Mouse (Mus musculus) liver, embryonic 12.5 days (tissue): ENCODE results near the gene Wdfy3. TPM values are rescaled to one million over a fixed set of nuclear protein-coding genes. Genes with fewer than 3 reads are reported as not detected.

Experiments
- ATAC-seq: fragments of 200-750 bp; cut with Nextera tagmentation; 2 replicates; pipeline ENCODE4 v1.8.0; 2017; ENCODE audit warnings: moderate number of reproducible peaks, mild to moderate bottlenecking, moderate library complexity
- H3K27ac ChIP-seq: fragments of 300-500 bp; sonication (generic); 2 replicates; pipeline ENCODE4 v1.5.1; 2016; ENCODE audit warnings: mild to moderate bottlenecking
- H3K27me3 ChIP-seq: fragments of 300-500 bp; sonication (generic); replicated peaks from 2 replicates; pipeline ENCODE4 v1.6.1; 2016; ENCODE audit warnings: mild to moderate bottlenecking, moderate library complexity
- H3K36me3 ChIP-seq: fragments of 300-500 bp; sonication (generic); 2 replicates; pipeline ENCODE4 v1.6.1; 2016; ENCODE audit warnings: mild to moderate bottlenecking, moderate library complexity
- H3K4me1 ChIP-seq: fragments of 300-500 bp; sonication (generic); 2 replicates; pipeline ENCODE4 v1.6.1; 2016
- H3K4me2 ChIP-seq: fragments of 300-500 bp; sonication (generic); 2 replicates; pipeline ENCODE4 v1.6.1; 2016; ENCODE audit warnings: mild to moderate bottlenecking, moderate library complexity
- H3K4me3 ChIP-seq: fragments of 300-500 bp; sonication (generic); 2 replicates; pipeline ENCODE4 v1.5.1; 2016; ENCODE audit warnings: mild to moderate bottlenecking, moderate library complexity
- H3K9ac ChIP-seq: fragments of 300-500 bp; sonication (generic); 2 replicates; pipeline ENCODE4 v1.6.1; 2016; ENCODE audit warnings: mild to moderate bottlenecking, moderate library complexity
- H3K9me3 ChIP-seq: fragments of 300-500 bp; sonication (generic); replicated peaks from 2 replicates; pipeline ENCODE4 v1.6.1; 2016; ENCODE audit warnings: mild to moderate bottlenecking, moderate library complexity
- WGBS: fragments of 180-500 bp; shearing (Covaris S2); methylation state at CpG from one replicate; pipeline ENCODE4 v1.1.7; 2016; ENCODE audit not compliant: insufficient replicate concordance; 5-methylcytosine and 5-hydroxymethylcytosine counted together
- polyA plus RNA-seq: library from polyadenylated mRNA; unstranded; fragments of >200 nt; fragmentation: Nextera tagmentation; extraction: Ambion mirVana; gene quantifications from 2 replicates; pipeline ENCODE4 v1.2.1, GENCODE M21; 2016

Wdfy3 gene
- polyA plus RNA-seq, 1 experiment from 2014 or later: 7.4 TPM

DNA sequence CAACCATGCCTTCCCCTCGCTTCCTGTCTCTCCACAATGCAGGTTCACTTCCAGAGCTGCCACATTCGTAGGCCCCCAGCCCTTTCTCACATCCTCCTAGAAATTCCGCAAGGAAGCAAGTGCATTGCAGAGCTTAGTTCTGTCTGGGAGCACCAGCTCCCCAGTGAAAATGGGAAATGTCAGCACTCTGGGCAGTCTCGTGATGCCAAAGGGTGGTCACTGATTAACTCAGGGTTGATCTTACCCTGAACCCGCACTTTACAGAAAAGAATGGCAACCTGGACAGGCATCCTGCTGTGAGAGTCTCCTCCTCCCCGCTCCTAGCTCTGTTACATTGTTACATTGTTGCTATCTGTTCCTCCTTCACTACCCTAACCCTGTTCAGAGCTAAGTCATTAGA, 16.8 kb downstream of the Wdfy3 start:
- H3K4me2 ChIP-seq: peak overlapping the region; percentile 38
- peaks cover 72% of the 10 kb centered on the region for H3K4me1 ChIP-seq
- H3K36me3 ChIP-seq: peaks cover 6% of the 10 kb centered on the region; the same call in 1 of the 2 replicates
- H3K9me3 ChIP-seq: no peaks in the 10 kb centered on the region
- H3K27ac ChIP-seq: peak overlapping the region; percentile 49; the same call in 1 of the 2 replicates
- WGBS: 76% methylated on average over 6 of the region's 6 CpGs
- no peak overlapping the region for H3K4me3 ChIP-seq
- H3K9ac ChIP-seq: no peak overlapping the region
- ATAC-seq: 0 out of 2 replicates have a peak, but pooled peaks have one; percentile 35
- H3K27me3 ChIP-seq: no peaks in the 10 kb centered on the region

GRCm38 (mm10) chr5:102052465-102052864, 17.3 kb downstream of the Wdfy3 start:
- Histone ChIP-seq H3K9me3 (no peaks in the 10 kb centered on the region), H3K4me2 (peak overlapping the region; percentile 38), H3K9ac (no peak overlapping the region), H3K36me3 (peaks cover 6% of the 10 kb centered on the region; the same call in 1 of the 2 replicates), H3K27me3 (no peaks in the 10 kb centered on the region), H3K4me3 (no peak overlapping the region), H3K4me1 (peaks cover 74% of the 10 kb centered on the region), H3K27ac (peak overlapping the region; percentile 49; the same call in 1 of the 2 replicates)
- WGBS: 69% methylated on average over 4 of the region's 4 CpGs
- ATAC-seq: no peak

DNA sequence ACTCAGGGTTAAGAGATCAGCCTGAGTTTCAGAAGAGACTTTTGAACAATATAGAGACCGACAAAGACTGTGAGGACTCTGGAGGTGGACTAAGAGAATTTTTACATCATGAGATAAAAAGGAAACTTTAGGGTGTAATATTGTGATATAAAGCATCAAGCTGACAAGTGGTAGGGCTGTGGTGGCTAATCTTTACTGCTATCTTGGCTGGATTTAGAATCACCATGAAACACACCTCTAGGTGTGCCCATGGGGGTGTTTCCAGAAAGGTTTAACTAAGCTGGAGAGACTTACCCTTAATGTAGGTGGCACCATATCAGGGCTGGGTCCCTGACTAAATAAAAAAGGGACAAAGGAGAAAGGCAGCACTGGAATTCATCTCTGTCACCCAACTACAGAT, 19.0 kb downstream of the Wdfy3 start:
- Histone ChIP-seq H3K4me2 (no peak overlapping the region), H3K9ac (no peak overlapping the region), H3K9me3 (no peaks in the 10 kb centered on the region), H3K27me3 (no peaks in the 10 kb centered on the region), H3K36me3 (peaks cover 6% of the 10 kb centered on the region; the same call in 1 of the 2 replicates), H3K4me3 (no peak overlapping the region), H3K4me1 (peaks cover 85% of the 10 kb centered on the region), H3K27ac (no peak overlapping the region; the same call in 1 of the 2 replicates)
- 67% methylated on average over 1 of the region's 1 CpGs for WGBS
- no peak for ATAC-seq

DNA sequence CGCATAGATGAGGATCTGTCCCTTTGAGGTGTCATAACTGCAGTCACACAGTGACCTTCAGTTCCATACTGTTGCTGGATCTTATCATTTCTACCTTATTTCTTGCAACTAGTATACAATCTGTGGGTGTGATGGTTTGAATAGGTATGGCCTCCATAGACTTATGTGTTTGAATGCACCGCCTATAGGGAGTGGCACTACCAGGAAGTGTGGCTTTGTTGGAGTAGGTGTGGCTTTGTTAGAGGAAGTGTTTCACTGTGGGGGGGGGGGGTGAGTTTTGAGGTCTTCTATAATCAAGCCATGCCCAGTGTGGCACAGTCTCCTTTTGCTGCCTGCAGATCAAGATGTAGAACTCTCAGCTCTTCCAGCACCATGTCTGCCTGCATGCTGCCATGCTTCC, 21.3 kb downstream of the Wdfy3 start:
- no peak overlapping the region for H3K9ac ChIP-seq

DNA sequence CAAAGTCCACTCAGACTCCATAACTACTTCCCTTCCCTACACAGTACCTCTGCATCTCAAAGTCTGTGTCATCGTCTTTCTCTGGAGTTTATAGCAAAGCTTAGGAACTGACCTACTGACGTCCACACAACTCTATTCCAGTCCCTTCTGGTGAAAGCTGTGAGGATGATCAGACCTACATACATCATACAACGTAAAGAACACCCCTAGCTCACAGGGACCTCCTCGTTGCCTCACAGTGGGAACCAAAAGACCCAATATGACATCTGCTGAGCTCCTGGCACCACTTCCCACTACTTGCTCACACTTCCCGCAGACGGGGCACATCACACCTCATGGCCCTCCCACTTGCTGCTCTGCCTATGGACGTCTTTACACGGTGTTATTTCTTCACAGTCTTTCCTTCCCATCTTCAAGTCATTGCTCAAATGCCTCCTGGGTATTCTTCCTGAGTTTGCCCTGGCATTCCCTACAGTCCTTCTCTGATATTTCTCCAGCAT, 23.1 kb downstream of the Wdfy3 start:
- Histone ChIP-seq H3K9me3 (peaks cover 5% of the 10 kb centered on the region; the same call in 1 of the 2 replicates), H3K4me2 (peak overlapping the region; percentile 63), H3K27me3 (no peaks in the 10 kb centered on the region), H3K27ac (peak overlapping the region; percentile 90), H3K9ac (no peak overlapping the region), H3K4me1 (peaks cover 69% of the 10 kb centered on the region), H3K4me3 (no peak overlapping the region), H3K36me3 (peaks cover 17% of the 10 kb centered on the region)
- no peak for ATAC-seq
- WGBS: 43% methylated on average over 8 of the region's 8 CpGs

More for the DNA sequence above, 21.3 kb downstream of the Wdfy3 start:
- H3K4me1 ChIP-seq: peaks cover 86% of the 10 kb centered on the region
- no peak overlapping the region for H3K4me3 ChIP-seq
- H3K4me2 ChIP-seq: no peak overlapping the region
- WGBS: 87% methylated on average over 2 of the region's 2 CpGs
- ATAC-seq: no peak
- H3K36me3 ChIP-seq: peaks cover 11% of the 10 kb centered on the region
- no peaks in the 10 kb centered on the region for H3K27me3 ChIP-seq
- H3K27ac ChIP-seq: no peak overlapping the region
- H3K9me3 ChIP-seq: 0 out of 2 replicates have a peak, but pooled peaks cover 2% of the 10 kb centered on the region

- H3K9ac ChIP-seq: peak overlapping the region; percentile 55
- WGBS: 47% methylated on average over 13 of the region's 13 CpGs
Observed at GRCm38 (mm10) chr5:102045636-102046616, 23.8 kb downstream of the Wdfy3 start.

DNA sequence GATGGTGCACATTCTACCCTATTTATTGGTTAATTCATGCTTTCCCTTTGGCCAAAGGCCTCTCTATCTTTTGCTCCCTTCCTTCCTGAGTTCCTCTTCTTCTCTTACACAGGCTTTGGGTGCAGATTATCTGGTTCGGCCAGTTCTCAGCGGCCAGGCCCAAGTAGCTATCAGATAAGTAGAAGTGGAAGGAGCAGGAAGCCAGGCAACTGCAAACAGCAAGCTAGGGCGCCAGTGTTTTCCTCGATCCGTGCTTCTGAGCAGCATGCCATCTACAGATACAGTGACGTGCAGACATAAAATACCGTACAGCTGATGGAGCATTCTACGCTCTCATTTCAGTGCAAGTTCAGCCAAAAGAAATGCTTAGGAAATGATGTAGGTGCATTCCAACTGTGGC, 24.5 kb downstream of the Wdfy3 start:
- Histone ChIP-seq H3K9me3 (peaks cover 5% of the 10 kb centered on the region; the same call in 1 of the 2 replicates), H3K27ac (peak overlapping the region; percentile 90), H3K27me3 (no peaks in the 10 kb centered on the region), H3K9ac (peak overlapping the region; percentile 55; the same call in 1 of the 2 replicates), H3K36me3 (peaks cover 32% of the 10 kb centered on the region), H3K4me1 (peaks cover 54% of the 10 kb centered on the region), H3K4me3 (peak overlapping the region; percentile 23), H3K4me2 (peak overlapping the region; percentile 63)
- ATAC-seq: peak; percentile 93
- 12% methylated on average over 8 of the region's 8 CpGs for WGBS

More at GRCm38 (mm10) chr5:102045636-102046616, 23.8 kb downstream of the Wdfy3 start:
- Histone ChIP-seq H3K4me1 (peaks cover 61% of the 10 kb centered on the region), H3K36me3 (peaks cover 24% of the 10 kb centered on the region), H3K4me3 (peak overlapping the region; percentile 23), H3K4me2 (peak overlapping the region; percentile 63), H3K27me3 (no peaks in the 10 kb centered on the region), H3K9me3 (peaks cover 5% of the 10 kb centered on the region; the same call in 1 of the 2 replicates), H3K27ac (peak overlapping the region; percentile 90)
- peak; percentile 78 for ATAC-seq

DNA sequence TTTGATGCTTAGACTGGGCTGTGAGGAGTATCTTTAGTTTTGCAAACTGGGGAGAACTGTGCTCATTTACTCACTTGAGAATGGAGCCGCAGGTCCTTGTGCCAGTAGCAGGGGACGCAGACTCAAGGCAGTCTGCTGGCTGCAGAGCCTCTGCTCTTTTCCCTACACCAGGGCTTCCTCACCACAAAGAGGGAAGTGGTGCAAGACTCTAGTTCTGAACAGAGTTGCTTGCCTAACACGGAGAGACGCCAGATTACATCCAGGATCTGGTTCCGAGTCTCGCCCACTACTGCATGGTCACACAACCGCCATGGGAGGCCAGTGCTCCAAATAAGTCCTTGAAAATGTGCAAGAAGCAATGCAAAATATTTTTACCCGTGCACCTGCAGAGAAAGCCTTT, 36.4 kb downstream of the Wdfy3 start:
- Histone ChIP-seq H3K4me3 (no peak overlapping the region), H3K4me1 (peaks cover 7% of the 10 kb centered on the region), H3K4me2 (no peak overlapping the region), H3K9ac (no peak overlapping the region), H3K36me3 (peaks cover 98% of the 10 kb centered on the region), H3K9me3 (no peaks in the 10 kb centered on the region), H3K27ac (no peak overlapping the region), H3K27me3 (no peaks in the 10 kb centered on the region)
- no peak for ATAC-seq
- WGBS: 68% methylated on average over 8 of the region's 8 CpGs

GRCm38 (mm10) chr5:102032594-102033240, 37.0 kb downstream of the Wdfy3 start:
- no peak overlapping the region for H3K9ac ChIP-seq
- H3K4me2 ChIP-seq: no peak overlapping the region
- no peaks in the 10 kb centered on the region for H3K27me3 ChIP-seq
- WGBS: 91% methylated on average over 22 of the region's 22 CpGs
- H3K9me3 ChIP-seq: no peaks in the 10 kb centered on the region
- H3K36me3 ChIP-seq: peaks cover 98% of the 10 kb centered on the region
- no peak for ATAC-seq
- H3K4me1 ChIP-seq: peaks cover 7% of the 10 kb centered on the region
- no peak overlapping the region for H3K27ac ChIP-seq
- no peak overlapping the region for H3K4me3 ChIP-seq

GRCm38 (mm10) chr5:102032191-102032590, 37.5 kb downstream of the Wdfy3 start:
- H3K36me3 ChIP-seq: peaks cover 98% of the 10 kb centered on the region

DNA sequence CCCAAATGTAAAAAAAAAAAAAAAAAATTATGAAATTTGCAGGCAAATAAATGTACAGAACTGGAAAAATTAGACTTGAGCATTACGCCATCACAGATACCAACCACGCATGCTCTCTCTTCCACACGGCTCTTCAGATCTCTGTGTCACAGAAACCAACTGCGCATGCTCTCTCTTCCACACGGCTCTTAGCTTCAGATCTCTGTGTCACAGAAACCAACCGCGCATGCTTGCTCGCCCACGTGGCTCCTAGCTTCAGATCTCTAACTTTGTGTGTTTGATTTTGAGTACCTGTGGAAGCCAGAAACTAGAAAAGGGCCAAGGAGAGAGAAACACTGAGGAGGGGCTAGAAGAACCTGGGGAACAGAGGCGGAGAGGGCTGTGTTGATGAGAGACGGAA, 46.3 kb downstream of the Wdfy3 start:
- Histone ChIP-seq H3K27ac (no peak overlapping the region), H3K4me2 (no peak overlapping the region), H3K4me3 (no peak overlapping the region), H3K4me1 (no peaks in the 10 kb centered on the region), H3K9ac (no peak overlapping the region), H3K36me3 (peaks cover 67% of the 10 kb centered on the region), H3K9me3 (no peaks in the 10 kb centered on the region), H3K27me3 (no peaks in the 10 kb centered on the region)
- 91% methylated on average over 11 of the region's 11 CpGs for WGBS
- no peak for ATAC-seq

More at GRCm38 (mm10) chr5:102032191-102032590, 37.5 kb downstream of the Wdfy3 start:
- no peak overlapping the region for H3K4me2 ChIP-seq
- ATAC-seq: no peak
- no peak overlapping the region for H3K27ac ChIP-seq
- H3K27me3 ChIP-seq: no peaks in the 10 kb centered on the region
- H3K9me3 ChIP-seq: no peaks in the 10 kb centered on the region
- H3K4me3 ChIP-seq: no peak overlapping the region
- WGBS: 73% methylated on average over 3 of the region's 3 CpGs
- peaks cover 7% of the 10 kb centered on the region for H3K4me1 ChIP-seq
- H3K9ac ChIP-seq: no peak overlapping the region
